Mouse (Mus musculus) heart, embryonic 14.5 days (tissue): ENCODE data around the gene Adcy7. TPM values are rescaled to one million over a fixed set of nuclear protein-coding genes. Genes with fewer than 3 reads are reported as not detected.

ENCODE experiments used
- ATAC-seq: fragments of 200-750 bp; cut with Nextera tagmentation; 2 replicates; pipeline ENCODE4 v1.8.0; 2017; ENCODE audit warnings: low read depth, moderate TSS enrichment; ENCODE audit not compliant: insufficient number of reproducible peaks, insufficient read depth, low FRiP score
- H3K27ac ChIP-seq, 2 experiments: fragments of 200-500 bp in 1 of 2; fragments of 300-500 bp in 1 of 2; sonication (generic) in 1 of 2; replicated peaks in 1 of 2; 2 replicates each; pipeline ENCODE4 v1.5.1; 2012 to 2014; ENCODE audit warnings: low read depth in 2 of 2, low read length in 2 of 2, control low read depth in 1 of 2, mild to moderate bottlenecking in 1 of 2, mixed read lengths in 1 of 2; ENCODE audit not compliant: control insufficient read depth in 1 of 2, insufficient read depth in 1 of 2
- H3K27me3 ChIP-seq: fragments of 300-500 bp; sonication (generic); 2 replicates; pipeline ENCODE4 v1.6.1; 2014; ENCODE audit warnings: mild to moderate bottlenecking, low read length, control low read depth; ENCODE audit not compliant: control insufficient read depth, insufficient read depth
- H3K36me3 ChIP-seq: fragments of 300-500 bp; sonication (generic); 2 replicates; pipeline ENCODE4 v1.6.1; 2014; ENCODE audit warnings: mild to moderate bottlenecking, control low read depth, low read length, mixed read lengths; ENCODE audit not compliant: control insufficient read depth, insufficient read depth
- H3K4me1 ChIP-seq, 2 experiments: fragments of 200-500 bp in 1 of 2; fragments of 300-500 bp in 1 of 2; sonication (generic) in 1 of 2; 2 replicates each; pipeline ENCODE4 v1.6.1; 2012 to 2014; ENCODE audit warnings: low read length in 2 of 2, control low read depth in 1 of 2, mixed read lengths in 1 of 2; ENCODE audit not compliant: control insufficient read depth in 2 of 2, insufficient read depth in 2 of 2
- H3K4me2 ChIP-seq: fragments of 300-500 bp; sonication (generic); 2 replicates; pipeline ENCODE4 v1.6.1; 2014; ENCODE audit warnings: mild to moderate bottlenecking, low read length
- H3K4me3 ChIP-seq, 2 experiments: fragments of 200-500 bp in 1 of 2; fragments of 300-500 bp in 1 of 2; sonication (generic) in 1 of 2; 2 replicates each; pipeline ENCODE4 v1.5.1; 2012 to 2014; ENCODE audit warnings: low read length in 2 of 2, mild to moderate bottlenecking in 2 of 2, control low read depth in 1 of 2, low read depth in 1 of 2, moderate library complexity in 1 of 2; ENCODE audit not compliant: control insufficient read depth in 1 of 2, insufficient read depth in 1 of 2
- H3K9ac ChIP-seq: fragments of 300-500 bp; sonication (generic); 2 replicates; pipeline ENCODE4 v1.6.1; 2014; ENCODE audit warnings: mild to moderate bottlenecking, low read length
- H3K9me3 ChIP-seq: fragments of 300-500 bp; sonication (generic); 2 replicates; pipeline ENCODE4 v1.6.1; 2016; ENCODE audit warnings: low read length, control low read depth; ENCODE audit not compliant: control insufficient read depth
- WGBS: fragments of 180-500 bp; shearing (Covaris S2); extraction: QIAGEN DNeasy Blood & Tissue Kit; methylation state at CpG from one replicate; pipeline ENCODE4 v1.1.7; 2014; 5-methylcytosine and 5-hydroxymethylcytosine counted together
- polyA plus RNA-seq: library from polyadenylated mRNA; unstranded; fragments of >200 nt; fragmentation: Nextera tagmentation; extraction: Ambion mirVana; gene quantifications from 2 replicates; pipeline ENCODE4 v1.2.1, GENCODE M21; 2014

The Adcy7 gene
- polyA plus RNA-seq, 1 experiment from 2014 or later, result 3.2 TPM

GRCm38 (mm10) chr8:88285469-88286356 is 13.5 kb downstream of the Adcy7 start:
- H3K4me1 ChIP-seq, result peaks cover 30 to 32% of the 10 kb centered on the region in 2 experiments; a peak in 3 of 4 replicates
- WGBS, result 83% methylated on average over 8 of the region's 8 CpGs
- H3K9me3 ChIP-seq, result no peaks in the 10 kb centered on the region
- no peak overlapping the region for H3K27ac ChIP-seq
- H3K36me3 ChIP-seq, result no peaks in the 10 kb centered on the region
- H3K27me3 ChIP-seq, result no peaks in the 10 kb centered on the region
- H3K4me2 ChIP-seq, result no peak overlapping the region
- ATAC-seq, result no peak
- no peak overlapping the region; the same call in 1 of the 2 replicates for H3K9ac ChIP-seq
- H3K4me3 ChIP-seq, result no peak overlapping the region

- 51% methylated on average over 14 of the region's 14 CpGs for WGBS
- Histone ChIP-seq H3K27ac (no peak overlapping the region), H3K9me3 (no peaks in the 10 kb centered on the region), H3K4me3 (no peak overlapping the region), H3K4me1 (peaks cover 30 to 32% of the 10 kb centered on the region in 2 experiments; a peak in 3 of 4 replicates), H3K27me3 (no peaks in the 10 kb centered on the region), H3K9ac (no peak overlapping the region; the same call in 1 of the 2 replicates), H3K36me3 (no peaks in the 10 kb centered on the region), H3K4me2 (no peak overlapping the region)
- ATAC-seq, result no peak
Measured at GRCm38 (mm10) chr8:88286421-88286960, 14.3 kb downstream of the Adcy7 start.

- 65% methylated on average over 12 of the region's 12 CpGs for WGBS
- Histone ChIP-seq H3K4me1 (peaks cover 25 to 27% of the 10 kb centered on the region in 2 experiments; a peak in 3 of 4 replicates), H3K27me3 (no peaks in the 10 kb centered on the region), H3K27ac (peak overlapping the region in 1 of 2 experiments; percentile 31; a peak in 1 of 4 replicates), H3K4me3 (no peak overlapping the region), H3K36me3 (no peaks in the 10 kb centered on the region), H3K9ac (0 out of 2 replicates have a peak overlapping the region, but pooled peaks have one; percentile 32), H3K4me2 (no peak overlapping the region), H3K9me3 (no peaks in the 10 kb centered on the region)
- no peak for ATAC-seq
Measured at GRCm38 (mm10) chr8:88288622-88289242, 16.5 kb downstream of the Adcy7 start.

- Histone ChIP-seq H3K9ac (no peak overlapping the region), H3K4me3 (no peak overlapping the region), H3K36me3 (no peaks in the 10 kb centered on the region), H3K27ac (no peak overlapping the region), H3K9me3 (no peaks in the 10 kb centered on the region), H3K27me3 (no peaks in the 10 kb centered on the region), H3K4me2 (no peak overlapping the region), H3K4me1 (peaks cover 21 to 25% of the 10 kb centered on the region in 2 experiments; a peak in 3 of 4 replicates)
- ATAC-seq, result no peak
- WGBS, result 69% methylated on average over 1 of the region's 1 CpGs
Measured at GRCm38 (mm10) chr8:88289901-88290300, 17.7 kb downstream of the Adcy7 start.

- no peaks in the 10 kb centered on the region for H3K27me3 ChIP-seq
- H3K4me1 ChIP-seq, result peaks cover 17 to 21% of the 10 kb centered on the region in 2 experiments; a peak in 3 of 4 replicates
- ATAC-seq, result no peak
- no peak overlapping the region for H3K9ac ChIP-seq
- H3K27ac ChIP-seq, result no peak overlapping the region
- no peak overlapping the region for H3K4me2 ChIP-seq
- H3K4me3 ChIP-seq, result no peak overlapping the region
- H3K9me3 ChIP-seq, result no peaks in the 10 kb centered on the region
- 79% methylated on average over 13 of the region's 13 CpGs for WGBS
- no peaks in the 10 kb centered on the region for H3K36me3 ChIP-seq
Measured at GRCm38 (mm10) chr8:88290326-88291304, 18.4 kb downstream of the Adcy7 start.

- no peak for ATAC-seq
- WGBS, result 91% methylated on average over 11 of the region's 11 CpGs
- Histone ChIP-seq H3K9me3 (no peaks in the 10 kb centered on the region), H3K9ac (no peak overlapping the region), H3K27me3 (no peaks in the 10 kb centered on the region), H3K4me1 (peaks cover 12 to 14% of the 10 kb centered on the region in 2 experiments; a peak in 3 of 4 replicates), H3K4me3 (no peak overlapping the region), H3K4me2 (no peak overlapping the region), H3K36me3 (no peaks in the 10 kb centered on the region), H3K27ac (no peak overlapping the region)
Measured at GRCm38 (mm10) chr8:88291305-88291690, 19.1 kb downstream of the Adcy7 start.

- Histone ChIP-seq H3K4me1 (peaks cover 10 to 11% of the 10 kb centered on the region in 2 experiments; a peak in 2 of 4 replicates), H3K27ac (no peak overlapping the region), H3K9ac (no peak overlapping the region), H3K27me3 (no peaks in the 10 kb centered on the region), H3K4me2 (no peak overlapping the region), H3K4me3 (no peak overlapping the region), H3K9me3 (no peaks in the 10 kb centered on the region), H3K36me3 (no peaks in the 10 kb centered on the region)
- 93% methylated on average over 3 of the region's 3 CpGs for WGBS
- ATAC-seq, result no peak
Measured at GRCm38 (mm10) chr8:88292926-88293325, 20.7 kb downstream of the Adcy7 start.
